Mouse (Mus musculus): ENCODE results near the gene Rhox3e.
"Not testable (repeated sequence)": the region's sequence is repeated elsewhere in the genome, so short reads cannot be mapped to it uniquely, and the experiment has no call there.

Rhox3e gene

DNA sequence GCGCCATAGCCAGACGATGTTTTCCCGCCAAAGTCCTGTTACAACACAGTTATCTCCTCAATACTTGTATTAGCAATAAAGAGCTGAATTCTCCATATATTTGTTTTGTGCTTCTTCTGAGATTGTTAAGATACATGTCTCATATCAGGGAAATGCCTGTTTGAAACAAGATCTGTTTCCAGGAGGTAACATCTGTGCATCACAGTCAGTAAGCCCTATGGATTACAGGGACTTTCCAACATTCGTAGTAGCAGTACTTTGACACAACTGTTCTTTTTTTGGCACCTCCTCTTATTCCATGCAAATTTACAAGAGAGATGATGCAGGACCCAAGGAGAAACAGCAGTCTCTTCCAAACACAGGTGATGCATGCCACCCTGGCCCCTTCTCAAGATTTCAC is at the start of gene Rhox3e:
Gene Rhox3e (plus strand): TSS at position 301 of the 400 bp plus-strand sequence.
- in situ Hi-C loops (cut with MboI; ENCODE audit: low pct_unique_long_range_greater_than_20kb in 1 of 2, low sequenced_read_pairs in 2 of 2, unreplicated experiment in 1 of 2), result not testable (repeated sequence)

DNA sequence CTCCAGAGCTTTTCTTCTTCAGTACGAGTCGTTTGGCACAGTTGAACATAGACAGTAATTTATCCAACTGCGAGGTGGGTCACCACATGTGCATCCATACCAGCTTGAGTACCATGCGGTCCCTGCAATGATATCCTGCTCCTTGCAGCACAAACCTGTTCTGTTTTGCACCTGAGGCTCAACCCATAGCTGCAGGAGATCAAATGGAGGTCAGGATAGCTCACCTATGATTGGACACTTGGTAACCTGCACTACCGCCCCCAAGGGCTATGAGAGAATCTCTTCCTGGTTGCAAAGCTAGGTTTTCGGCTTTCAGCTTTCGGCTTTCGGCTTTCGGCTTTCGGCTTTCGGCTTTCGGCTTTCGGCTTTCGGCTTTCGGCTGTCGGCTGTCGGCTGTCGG is 27.8 kb upstream of the Rhox3e start, which contains the start of gene Rhox4d:
Gene Rhox4d (plus strand): TSS at position 301 of the 400 bp plus-strand sequence.
- in situ Hi-C loops (cut with MboI; ENCODE audit: low pct_unique_long_range_greater_than_20kb in 1 of 2, low sequenced_read_pairs in 2 of 2, unreplicated experiment in 1 of 2), result not testable (repeated sequence)

DNA sequence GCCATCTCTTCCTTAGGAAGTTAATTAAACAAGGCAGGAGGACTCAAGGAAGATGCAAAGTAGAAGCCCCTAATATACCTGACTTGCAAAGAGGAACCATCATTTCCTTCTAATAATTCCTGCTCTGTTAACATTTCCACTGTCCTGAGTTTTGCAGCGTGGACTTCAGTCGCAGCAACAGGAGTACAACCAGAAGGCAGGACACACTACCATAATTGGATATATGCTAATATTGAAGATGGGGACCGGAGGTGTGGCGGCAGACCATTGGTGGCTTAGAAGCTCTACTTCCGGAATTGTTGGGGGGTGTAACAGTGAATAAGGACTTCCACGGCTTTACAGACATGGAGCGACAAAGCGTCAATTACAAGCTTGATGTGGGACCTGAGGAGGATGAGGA is 11.7 kb upstream of the Rhox3e start, which contains the start of gene Rhox2e:
Gene Rhox2e (plus strand): TSS at position 301 of the 400 bp plus-strand sequence.
- in situ Hi-C loops (cut with MboI; ENCODE audit: low pct_unique_long_range_greater_than_20kb in 1 of 2, low sequenced_read_pairs in 2 of 2, unreplicated experiment in 1 of 2), result not testable (repeated sequence)

DNA sequence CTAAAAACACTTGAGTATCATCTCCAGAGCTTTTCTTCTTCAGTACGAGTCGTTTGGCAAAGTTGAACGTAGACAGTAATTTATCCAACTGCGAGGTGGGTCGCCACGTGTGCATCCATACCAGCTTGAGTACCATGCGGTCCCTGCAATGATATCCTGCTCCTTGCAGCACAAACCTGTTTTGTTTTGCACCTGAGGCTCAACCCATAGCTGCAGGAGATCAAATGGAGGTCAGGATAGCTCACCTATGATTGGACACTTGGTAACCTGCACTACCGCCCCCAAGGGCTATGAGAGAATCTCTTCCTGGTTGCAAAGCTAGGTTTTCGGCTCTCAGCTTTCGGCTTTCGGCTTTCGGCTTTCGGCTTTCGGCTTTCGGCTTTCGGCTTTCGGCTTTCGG is 15.3 kb downstream of the Rhox3e start, which contains the start of gene Rhox4e:
Gene Rhox4e (plus strand): TSS at position 301 of the 400 bp plus-strand sequence.
- in situ Hi-C loops (cut with MboI; ENCODE audit: low pct_unique_long_range_greater_than_20kb in 1 of 2, low sequenced_read_pairs in 2 of 2, unreplicated experiment in 1 of 2), result not testable (repeated sequence)

DNA sequence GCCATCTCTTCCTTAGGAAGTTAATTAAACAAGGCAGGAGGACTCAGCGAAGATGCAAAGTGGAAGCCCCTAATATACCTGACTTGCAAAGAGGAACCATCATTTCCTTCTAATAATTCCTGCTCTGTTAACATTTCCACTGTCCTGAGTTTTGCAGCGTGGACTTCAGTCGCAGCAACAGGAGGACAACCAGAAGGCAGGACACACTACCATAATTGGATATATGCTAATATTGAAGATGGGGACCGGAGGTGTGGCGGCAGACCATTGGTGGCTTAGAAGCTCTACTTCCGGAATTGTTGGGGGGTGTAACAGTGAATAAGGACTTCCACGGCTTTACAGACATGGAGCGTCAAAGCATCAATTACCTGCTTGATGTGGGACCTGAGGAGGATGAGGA is 29.3 kb downstream of the Rhox3e start, which contains the start of gene Rhox2f:
Gene Rhox2f (plus strand): TSS at position 301 of the 400 bp plus-strand sequence.
- in situ Hi-C loops (cut with MboI; ENCODE audit: low pct_unique_long_range_greater_than_20kb in 1 of 2, low sequenced_read_pairs in 2 of 2, unreplicated experiment in 1 of 2), result not testable (repeated sequence)

DNA sequence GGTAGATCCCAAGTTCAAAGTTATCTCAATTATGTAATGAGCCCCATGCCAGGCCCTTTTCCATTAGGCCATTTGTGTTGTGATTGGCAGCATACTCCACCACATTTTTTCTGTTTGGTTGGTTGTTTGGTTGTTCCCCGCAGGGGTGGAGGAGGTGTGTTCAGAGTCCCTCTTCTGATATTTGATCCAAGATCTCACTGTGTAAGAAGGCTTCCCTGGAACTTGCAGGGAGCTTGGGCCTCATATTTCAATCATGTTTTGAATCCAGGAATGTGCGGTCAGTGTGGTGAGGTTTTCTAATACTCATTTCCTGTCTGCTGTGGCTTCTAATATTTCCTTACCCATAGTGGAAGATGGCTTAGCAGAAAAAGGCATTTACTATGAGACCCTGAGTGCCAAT is 30.8 kb downstream of the Rhox3e start:
- in situ Hi-C loops (cut with MboI; ENCODE audit: low pct_unique_long_range_greater_than_20kb in 1 of 2, low sequenced_read_pairs in 2 of 2, unreplicated experiment in 1 of 2), result not testable (repeated sequence)

DNA sequence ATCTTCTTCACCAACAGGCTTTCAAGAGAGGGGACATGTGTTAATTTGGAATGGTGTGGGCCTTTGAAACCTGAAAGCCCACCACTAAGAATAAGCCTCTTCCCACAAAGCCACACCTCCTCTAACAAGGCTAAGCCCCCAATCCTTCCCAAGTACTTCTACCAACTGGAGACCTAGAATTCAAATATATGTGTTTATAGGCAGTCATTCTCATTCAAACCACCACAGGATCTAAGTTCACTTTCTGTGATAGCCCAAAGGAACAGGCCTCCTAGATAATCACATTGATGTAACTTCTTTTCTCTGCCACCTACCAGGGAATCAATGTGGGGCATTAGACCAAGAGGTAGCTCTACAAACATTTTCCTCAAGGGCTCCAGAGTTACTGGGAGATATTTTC is 38.9 kb downstream of the Rhox3e start, which contains the start of gene Rhox3f:
Gene Rhox3f (plus strand): TSS at position 301 of the 400 bp plus-strand sequence.
- in situ Hi-C loops (cut with MboI; ENCODE audit: low pct_unique_long_range_greater_than_20kb in 1 of 2, low sequenced_read_pairs in 2 of 2, unreplicated experiment in 1 of 2), result not testable (repeated sequence)

All from mouse embryonic stem cell (cell line).